Mouse (Mus musculus) cortical plate, adult 2 months (tissue): ENCODE results near the gene Rps23. TPM values are rescaled to one million over a fixed set of nuclear protein-coding genes. Genes with fewer than 3 reads are reported as not detected.

Experiments
- H3K27ac ChIP-seq: fragments of 200-500 bp; 2 replicates; pipeline ENCODE4 v1.5.1; 2012; ENCODE audit warnings: low read length, control low read depth, inconsistent platforms; ENCODE audit not compliant: insufficient read depth
- H3K4me1 ChIP-seq: fragments of 200-500 bp; 2 replicates; pipeline ENCODE4 v1.6.1; 2011; ENCODE audit warnings: low read length; ENCODE audit not compliant: control insufficient read depth, insufficient read depth
- H3K4me3 ChIP-seq: fragments of 200-500 bp; 2 replicates; pipeline ENCODE4 v1.5.1; 2011; ENCODE audit warnings: mild to moderate bottlenecking, low read length, control low read depth; ENCODE audit not compliant: insufficient read depth
- CTCF ChIP-seq: fragments of 200-500 bp; IDR thresholded peaks from 2 replicates; pipeline ENCODE4 v1.5.1; 2011; ENCODE audit warnings: mild to moderate bottlenecking, control low read depth, low read length; ENCODE audit not compliant: insufficient read depth; ENCODE audit errors: extremely low read depth
- POLR2A ChIP-seq: fragments of 200-500 bp; IDR thresholded peaks from 2 replicates; pipeline ENCODE4 v1.6.1; 2011; ENCODE audit warnings: mild to moderate bottlenecking, low read length, control low read depth; ENCODE audit not compliant: insufficient read depth; ENCODE audit errors: extremely low read depth
- polyA plus RNA-seq: library from polyadenylated mRNA; depleted of rRNA; stranded (reverse); fragments of >200 nt; gene quantifications from 2 replicates; pipeline ENCODE4 v1.2.3, GENCODE M21; 2012; rRNA removed

The Rps23 gene
- polyA plus RNA-seq, 1 experiment, result 626 TPM

DNA sequence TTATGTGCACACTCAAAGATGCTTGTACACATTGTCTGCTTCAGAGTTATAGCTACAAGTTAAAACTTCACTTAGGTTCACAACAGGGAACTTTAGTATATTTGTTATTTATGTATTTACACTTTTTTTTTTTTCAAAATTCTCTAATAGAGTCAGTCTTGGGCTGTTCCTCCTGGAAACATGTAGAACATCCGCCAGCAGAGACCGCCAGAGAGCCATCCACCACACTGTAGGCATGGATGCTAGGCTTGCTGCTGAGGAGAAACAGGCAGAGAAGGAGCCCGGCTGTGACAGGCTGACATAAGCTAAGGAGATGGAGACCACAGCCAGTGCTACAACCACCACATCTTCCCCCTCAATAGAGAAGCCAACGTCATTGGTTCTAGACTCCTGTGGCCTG is 44.7 kb downstream of the Rps23 start:
- Histone ChIP-seq H3K4me3 (no peak overlapping the region), H3K27ac (no peak overlapping the region), H3K4me1 (peaks cover 3% of the 10 kb centered on the region; the same call in 1 of the 2 replicates)
- TF ChIP-seq CTCF, result peak; percentile 87
- no peak for TF ChIP-seq POLR2A

GRCm38 (mm10) chr13:90968940-90969339 is 46.2 kb downstream of the Rps23 start:
- TF ChIP-seq POLR2A, result no peak
- no peak for TF ChIP-seq CTCF
- no peak overlapping the region for H3K27ac ChIP-seq
- no peak overlapping the region for H3K4me3 ChIP-seq
- H3K4me1 ChIP-seq, result peaks cover 2% of the 10 kb centered on the region; the same call in 1 of the 2 replicates

DNA sequence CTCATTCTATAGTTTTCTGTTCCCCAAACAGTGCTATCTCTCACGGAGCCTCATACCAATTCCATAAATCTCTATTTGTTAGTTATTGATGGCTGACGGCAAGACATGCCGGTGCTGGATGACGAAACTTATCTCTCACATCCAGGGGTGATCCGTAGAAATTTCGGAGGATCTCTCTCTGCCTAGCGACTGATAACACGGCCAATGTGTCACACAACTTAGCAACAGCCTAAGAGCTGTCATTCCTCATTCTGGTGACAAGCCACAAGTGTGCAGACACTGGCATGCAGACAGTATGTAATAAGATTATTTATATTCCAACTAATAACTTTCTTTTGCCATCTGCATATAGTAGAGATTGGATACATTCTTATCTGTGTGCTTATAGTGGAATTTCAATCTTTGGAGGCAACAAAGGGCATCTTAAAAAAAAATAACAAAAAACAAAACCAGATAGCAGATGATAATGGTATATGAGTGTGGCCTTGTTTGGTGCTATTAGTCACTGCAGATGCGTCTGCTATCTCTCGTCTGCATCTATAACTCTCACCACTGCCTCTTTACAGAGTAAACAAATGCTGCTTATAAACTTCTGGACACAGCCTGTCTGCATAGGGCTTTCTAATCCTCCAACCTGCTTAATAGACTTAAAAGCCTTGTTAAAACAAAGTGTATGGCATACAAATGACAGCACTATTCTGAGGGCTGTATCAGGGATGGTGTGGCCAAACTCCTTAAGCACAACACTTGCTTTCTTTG is 47.7 kb downstream of the Rps23 start:
- no peak overlapping the region for H3K27ac ChIP-seq
- H3K4me1 ChIP-seq, result peaks cover 2% of the 10 kb centered on the region; the same call in 1 of the 2 replicates
- no peak for TF ChIP-seq POLR2A
- TF ChIP-seq CTCF, result no peak
- H3K4me3 ChIP-seq, result no peak overlapping the region

GRCm38 (mm10) chr13:90973409-90973808 is 50.7 kb downstream of the Rps23 start:
- H3K4me3 ChIP-seq, result no peak overlapping the region
- no peak overlapping the region for H3K27ac ChIP-seq
- TF ChIP-seq POLR2A, result no peak
- no peak for TF ChIP-seq CTCF
- H3K4me1 ChIP-seq, result peaks cover 2% of the 10 kb centered on the region; the same call in 1 of the 2 replicates

Other genes starting within 250 kb of the Rps23 start
- gene Atp6ap1l, start 17.6 kb upstream of the Rps23 start, polyA plus RNA-seq, result 37.6 and 38.2 TPM in 2 replicates